Mouse (Mus musculus): ENCODE data around the gene Dmac1. TPM values are rescaled to one million over a fixed set of nuclear protein-coding genes. Genes with fewer than 3 reads are reported as not detected.
A peak's percentile ranks its signal among the peaks of the same experiment; 100 is the strongest.

Gene Dmac1
- 90.7 and 107 TPM in 2 replicates for polyA plus RNA-seq (2015; fragmentation: Nextera tagmentation; extraction: Ambion mirVana)

GRCm38 (mm10) chr4:75278197-75279175 is at the start of gene Dmac1:
Dmac1 (minus strand) TSS chr4:75278305.
- peak within 1 kb of the TSS; percentile 94 for H3K9ac ChIP-seq
- peak within 1 kb of the TSS; percentile 82 for H3K4me2 ChIP-seq
- peaks cover 4% of the 10 kb centered on the region for H3K4me1 ChIP-seq
- H3K36me3 ChIP-seq = peaks cover 26% of the 10 kb centered on the region
- peak within 1 kb of the TSS; percentile 93 for H3K4me3 ChIP-seq
- 15% methylated on average over 23 of the region's 23 CpGs for WGBS
- H3K27ac ChIP-seq (replicated peaks) = no peak within 1 kb of the TSS
- H3K27me3 ChIP-seq (replicated peaks) = no peaks in the 10 kb centered on the region
- ATAC-seq (ENCODE audit: extremely low read depth, insufficient number of reproducible peaks, low FRiP score, low TSS enrichment) = peak; percentile 86
- H3K9me3 ChIP-seq = no peaks in the 10 kb centered on the region

- no peak overlapping the region for H3K27ac ChIP-seq (replicated peaks)
- no peak overlapping the region for H3K4me3 ChIP-seq
- no peaks in the 10 kb centered on the region for H3K36me3 ChIP-seq
- 0 out of 2 replicates have a peak, but pooled peaks cover under 1% of the 10 kb centered on the region for H3K9me3 ChIP-seq
- no peak overlapping the region for H3K9ac ChIP-seq
- no peak for ATAC-seq (ENCODE audit: extremely low read depth, insufficient number of reproducible peaks, low FRiP score, low TSS enrichment)
- H3K4me1 ChIP-seq = no peaks in the 10 kb centered on the region
- H3K27me3 ChIP-seq (replicated peaks) = no peaks in the 10 kb centered on the region
- no peak overlapping the region for H3K4me2 ChIP-seq
- 63% methylated on average over 1 of the region's 1 CpGs for WGBS
Observed at GRCm38 (mm10) chr4:75315431-75315830, 37.3 kb upstream of the Dmac1 start.

DNA sequence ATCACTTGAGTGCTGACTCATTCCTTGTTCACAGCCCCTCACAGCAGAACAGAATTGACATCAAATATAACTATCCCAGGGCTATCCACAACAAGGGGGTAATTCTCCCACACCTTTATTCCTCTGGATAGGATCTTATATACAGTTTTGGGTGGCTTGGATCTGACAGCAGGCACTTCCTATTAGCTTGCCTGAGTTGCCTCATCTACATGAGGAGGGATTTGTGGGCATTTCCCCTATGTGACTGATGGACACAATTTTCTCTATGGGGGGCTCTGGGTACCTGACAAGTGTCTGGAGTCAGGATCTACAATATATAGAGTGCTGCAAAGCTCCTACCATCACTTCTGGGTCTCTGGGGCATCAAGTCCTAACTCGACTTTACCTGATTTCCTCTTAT is 36.9 kb upstream of the Dmac1 start:
- Histone ChIP-seq H3K9ac (no peak overlapping the region), H3K4me1 (no peaks in the 10 kb centered on the region), H3K36me3 (no peaks in the 10 kb centered on the region), H3K9me3 (peaks cover 4% of the 10 kb centered on the region; the same call in 1 of the 2 replicates), H3K27me3 (replicated peaks) (no peaks in the 10 kb centered on the region), H3K4me2 (no peak overlapping the region), H3K27ac (replicated peaks) (no peak overlapping the region), H3K4me3 (no peak overlapping the region)
- 62% methylated on average over 1 of the region's 1 CpGs for WGBS
- no peak for ATAC-seq (ENCODE audit: extremely low read depth, insufficient number of reproducible peaks, low FRiP score, low TSS enrichment)

GRCm38 (mm10) chr4:75311918-75312317 is 33.8 kb upstream of the Dmac1 start:
- no peak overlapping the region for H3K4me3 ChIP-seq
- peaks cover 4% of the 10 kb centered on the region; the same call in 1 of the 2 replicates for H3K9me3 ChIP-seq
- no peaks in the 10 kb centered on the region for H3K4me1 ChIP-seq
- H3K36me3 ChIP-seq = no peaks in the 10 kb centered on the region
- 75% methylated on average over 2 of the region's 2 CpGs for WGBS
- no peak overlapping the region for H3K9ac ChIP-seq
- no peak overlapping the region for H3K4me2 ChIP-seq
- no peak for ATAC-seq (ENCODE audit: extremely low read depth, insufficient number of reproducible peaks, low FRiP score, low TSS enrichment)
- H3K27ac ChIP-seq (replicated peaks) = no peak overlapping the region
- H3K27me3 ChIP-seq (replicated peaks) = no peaks in the 10 kb centered on the region

GRCm38 (mm10) chr4:75311305-75311704 is 33.2 kb upstream of the Dmac1 start:
- no peak overlapping the region for H3K27ac ChIP-seq (replicated peaks)
- H3K4me1 ChIP-seq = no peaks in the 10 kb centered on the region
- no peak overlapping the region for H3K4me2 ChIP-seq
- no peaks in the 10 kb centered on the region for H3K27me3 ChIP-seq (replicated peaks)
- no peaks in the 10 kb centered on the region for H3K36me3 ChIP-seq
- no peak for ATAC-seq (ENCODE audit: extremely low read depth, insufficient number of reproducible peaks, low FRiP score, low TSS enrichment)
- H3K9me3 ChIP-seq = peaks cover 4% of the 10 kb centered on the region; the same call in 1 of the 2 replicates
- H3K9ac ChIP-seq = no peak overlapping the region
- H3K4me3 ChIP-seq = no peak overlapping the region
- 52% methylated on average over 2 of the region's 2 CpGs for WGBS

GRCm38 (mm10) chr4:75300205-75300972 is 22.3 kb upstream of the Dmac1 start:
- no peaks in the 10 kb centered on the region for H3K4me1 ChIP-seq
- H3K36me3 ChIP-seq = no peaks in the 10 kb centered on the region
- H3K27ac ChIP-seq (replicated peaks) = no peak overlapping the region
- no peaks in the 10 kb centered on the region for H3K9me3 ChIP-seq
- WGBS = 73% methylated on average over 1 of the region's 1 CpGs
- H3K27me3 ChIP-seq (replicated peaks) = no peaks in the 10 kb centered on the region
- no peak overlapping the region for H3K4me2 ChIP-seq
- H3K9ac ChIP-seq = no peak overlapping the region
- no peak for ATAC-seq (ENCODE audit: extremely low read depth, insufficient number of reproducible peaks, low FRiP score, low TSS enrichment)
- H3K4me3 ChIP-seq = no peak overlapping the region

DNA sequence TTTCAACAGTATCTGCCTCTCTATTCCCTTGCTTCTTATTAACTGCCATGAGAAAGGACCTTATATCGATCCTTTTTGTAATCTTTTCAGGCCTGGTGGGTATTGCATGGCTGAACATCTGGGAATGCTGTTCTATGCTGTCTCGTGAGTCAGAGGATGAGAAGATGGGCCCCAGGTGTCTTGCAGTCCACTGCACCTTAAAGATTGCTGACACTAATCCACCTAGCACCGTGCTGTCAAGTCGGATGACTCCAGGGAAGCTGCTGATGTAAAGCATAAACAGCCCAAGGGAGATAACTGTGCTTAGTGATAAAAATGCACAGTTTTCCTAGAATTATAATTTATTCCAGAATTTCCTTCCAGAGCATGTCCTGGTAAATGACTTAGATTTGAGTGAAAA is 14.2 kb upstream of the Dmac1 start:
- Histone ChIP-seq H3K4me3 (no peak overlapping the region), H3K36me3 (no peaks in the 10 kb centered on the region), H3K9me3 (no peaks in the 10 kb centered on the region), H3K27ac (replicated peaks) (no peak overlapping the region), H3K4me2 (no peak overlapping the region), H3K27me3 (replicated peaks) (no peaks in the 10 kb centered on the region), H3K9ac (no peak overlapping the region), H3K4me1 (no peaks in the 10 kb centered on the region)
- WGBS = 53% methylated on average over 4 of the region's 4 CpGs
- ATAC-seq (ENCODE audit: extremely low read depth, insufficient number of reproducible peaks, low FRiP score, low TSS enrichment) = no peak

- Histone ChIP-seq H3K4me2 (no peak overlapping the region), H3K4me3 (no peak overlapping the region), H3K36me3 (no peaks in the 10 kb centered on the region), H3K27me3 (replicated peaks) (no peaks in the 10 kb centered on the region), H3K4me1 (no peaks in the 10 kb centered on the region), H3K9me3 (no peaks in the 10 kb centered on the region), H3K27ac (replicated peaks) (no peak overlapping the region), H3K9ac (no peak overlapping the region)
- WGBS = 47% methylated on average over 4 of the region's 4 CpGs
- no peak for ATAC-seq (ENCODE audit: extremely low read depth, insufficient number of reproducible peaks, low FRiP score, low TSS enrichment)
Observed at GRCm38 (mm10) chr4:75291142-75291541, 13.0 kb upstream of the Dmac1 start.

GRCm38 (mm10) chr4:75277467-75278196 is 473 bp downstream of the Dmac1 start:
- peak overlapping the region; percentile 93 for H3K4me3 ChIP-seq
- 6% methylated on average over 30 of the region's 30 CpGs for WGBS
- peaks cover 4% of the 10 kb centered on the region for H3K4me1 ChIP-seq
- no peaks in the 10 kb centered on the region for H3K27me3 ChIP-seq (replicated peaks)
- peaks cover 35% of the 10 kb centered on the region for H3K36me3 ChIP-seq
- H3K9ac ChIP-seq = peak overlapping the region; percentile 94
- 0 out of 2 replicates have a peak, but pooled peaks cover under 1% of the 10 kb centered on the region for H3K9me3 ChIP-seq
- ATAC-seq (ENCODE audit: extremely low read depth, insufficient number of reproducible peaks, low FRiP score, low TSS enrichment) = peak; percentile 68
- peak overlapping the region; percentile 82 for H3K4me2 ChIP-seq
- no peak overlapping the region for H3K27ac ChIP-seq (replicated peaks)

- no peak for ATAC-seq (ENCODE audit: extremely low read depth, insufficient number of reproducible peaks, low FRiP score, low TSS enrichment)
- Histone ChIP-seq H3K9ac (no peak overlapping the region), H3K36me3 (peaks cover 42% of the 10 kb centered on the region), H3K4me3 (no peak overlapping the region), H3K9me3 (0 out of 2 replicates have a peak, but pooled peaks cover 5% of the 10 kb centered on the region), H3K27ac (replicated peaks) (no peak overlapping the region), H3K27me3 (replicated peaks) (no peaks in the 10 kb centered on the region), H3K4me2 (no peak overlapping the region), H3K4me1 (peaks cover 4% of the 10 kb centered on the region)
- 74% methylated on average over 2 of the region's 2 CpGs for WGBS
Observed at GRCm38 (mm10) chr4:75275737-75276136, 2.4 kb downstream of the Dmac1 start.

- 0 out of 2 replicates have a peak, but pooled peaks cover 5% of the 10 kb centered on the region for H3K9me3 ChIP-seq
- no peaks in the 10 kb centered on the region for H3K4me1 ChIP-seq
- H3K27ac ChIP-seq (replicated peaks) = peak overlapping the region; percentile 39; the same call in 1 of the 2 replicates
- H3K9ac ChIP-seq = no peak overlapping the region
- peaks cover 10% of the 10 kb centered on the region for H3K36me3 ChIP-seq
- no peak overlapping the region for H3K4me2 ChIP-seq
- ATAC-seq (ENCODE audit: extremely low read depth, insufficient number of reproducible peaks, low FRiP score, low TSS enrichment) = no peak
- 57% methylated on average over 2 of the region's 2 CpGs for WGBS
- H3K27me3 ChIP-seq (replicated peaks) = no peaks in the 10 kb centered on the region
- no peak overlapping the region for H3K4me3 ChIP-seq
Observed at GRCm38 (mm10) chr4:75267866-75268265, 10.2 kb downstream of the Dmac1 start.

All from heart, embryonic 13.5 days (tissue).